Mouse (Mus musculus) cerebellum, adult 9-10 months (tissue): ENCODE measurements around the gene Slc44a5.
"Not testable (repeated sequence)": the region's sequence is repeated elsewhere in the genome, so short reads cannot be mapped to it uniquely, and the experiment has no call there.

ENCODE experiments used
- DNase-seq: peaks from one replicate; pipeline ENCODE4 v3.0.0; 2022

The Slc44a5 gene

DNA sequence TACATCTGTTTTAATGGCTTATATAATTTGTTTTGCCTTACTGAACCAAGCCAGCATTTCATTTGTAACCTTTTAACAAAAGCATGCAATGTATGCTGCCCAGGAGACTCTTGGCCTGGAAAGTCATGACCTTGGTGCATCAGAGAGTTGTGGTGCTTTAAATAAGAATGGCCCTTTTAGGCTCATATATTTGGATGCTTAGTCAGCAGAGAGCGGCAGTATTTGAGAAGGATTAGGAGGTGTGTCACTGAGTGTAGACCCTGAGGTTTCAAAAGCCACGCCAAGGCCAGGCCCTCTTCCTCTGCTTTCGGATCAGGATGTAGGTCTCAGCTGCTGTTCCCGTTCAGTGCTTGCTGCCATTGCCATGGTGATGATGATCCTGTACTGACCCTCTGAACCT, 3.8 kb upstream of the Slc44a5 start:
- DNase-seq = no peak

DNA sequence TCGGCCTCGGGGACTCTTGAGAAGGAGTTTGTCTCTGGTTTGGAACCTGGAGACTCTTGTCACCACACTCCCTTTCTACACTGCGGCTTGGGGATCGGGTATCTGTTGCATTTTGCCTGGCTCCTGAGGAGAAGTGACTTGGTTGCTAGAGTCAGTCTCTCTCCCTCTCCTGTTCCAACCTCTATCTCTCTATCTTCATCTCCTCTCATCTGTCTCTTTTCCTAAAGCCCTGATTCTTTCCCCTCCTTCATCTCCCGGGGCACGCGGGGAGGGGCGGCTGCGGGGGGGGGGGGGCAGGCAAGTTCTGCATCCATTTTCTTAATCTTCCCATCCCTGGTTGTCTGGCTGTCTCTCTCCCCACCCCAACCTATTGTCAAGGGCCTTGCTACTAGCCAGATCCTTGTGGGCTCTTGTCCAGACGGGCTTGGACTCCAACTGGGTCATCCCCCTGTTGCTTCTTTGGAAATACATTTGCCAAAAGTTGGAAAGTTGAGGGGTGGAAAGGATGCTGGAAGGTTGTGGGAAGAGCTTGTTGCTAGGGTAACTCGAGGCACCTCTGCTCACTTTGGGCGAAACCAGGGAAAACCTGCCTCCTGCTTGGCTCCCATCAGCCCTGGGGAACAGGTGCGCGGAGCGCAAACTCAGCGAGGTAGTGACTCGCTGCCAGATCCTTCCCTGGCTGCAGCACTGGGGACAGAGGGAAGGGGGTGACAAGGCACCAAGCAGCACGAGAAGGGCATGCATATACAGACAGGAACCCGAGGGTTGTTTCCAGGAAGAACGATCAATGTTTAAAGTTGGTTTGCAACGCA, 919 bp downstream of the Slc44a5 start:
- DNase-seq = peak; percentile 49

DNA sequence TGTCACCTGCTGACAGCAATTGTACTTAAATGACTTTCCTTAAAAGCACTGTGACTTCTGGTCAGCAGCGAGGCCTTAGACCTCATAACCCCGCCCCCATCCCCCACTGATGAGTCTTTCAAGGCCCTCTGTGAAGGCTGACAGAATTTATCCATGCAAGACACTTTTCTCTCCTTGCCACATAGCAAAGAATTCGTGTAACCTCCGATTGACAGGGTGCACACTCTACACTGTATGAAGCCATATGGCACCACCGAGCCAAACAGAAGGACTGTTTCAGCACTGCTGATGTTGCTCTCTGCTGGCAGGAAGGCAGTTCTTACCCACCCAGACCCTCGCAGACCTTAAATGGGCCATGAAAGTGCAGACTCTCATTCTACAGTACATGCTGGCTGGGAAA, 1.8 kb downstream of the Slc44a5 start:
- DNase-seq = no peak

DNA sequence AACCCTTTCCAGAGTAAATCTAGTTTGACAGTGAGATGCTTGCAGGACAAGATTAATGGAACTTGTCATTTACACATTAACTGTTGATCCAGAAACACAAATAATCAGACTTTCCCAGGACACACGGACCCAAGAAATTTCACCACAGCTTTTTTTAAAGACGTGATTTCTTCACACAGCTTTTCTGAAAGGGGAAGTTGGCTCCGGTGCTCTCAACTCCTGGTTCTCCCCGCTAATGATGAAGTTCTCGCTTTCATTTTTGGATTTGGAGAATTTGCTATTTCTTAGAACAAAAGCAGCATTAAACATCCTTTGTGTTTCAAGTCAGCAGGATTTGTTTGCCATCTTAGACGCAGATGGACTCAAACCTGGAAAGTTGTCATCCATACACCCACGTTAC, 2.6 kb downstream of the Slc44a5 start:
- DNase-seq = no peak

DNA sequence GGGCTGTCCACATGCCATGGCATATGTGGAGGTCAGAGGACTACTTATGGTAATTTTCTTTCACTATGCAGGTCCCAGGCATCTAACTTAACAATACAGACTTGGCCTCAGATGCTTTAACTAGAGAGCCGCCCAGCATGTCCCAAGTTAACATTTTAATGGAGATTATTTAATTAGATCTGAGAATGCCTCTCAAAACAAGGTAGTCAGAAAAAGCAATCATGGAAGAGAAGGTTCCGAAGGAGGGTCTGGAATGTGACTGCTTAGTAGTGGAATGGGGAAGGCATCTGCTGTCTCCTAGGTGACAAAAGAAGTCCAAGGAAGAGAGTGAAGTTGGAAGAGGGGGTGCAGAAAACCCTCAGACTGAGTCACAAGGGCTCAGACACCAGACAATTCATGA, 7.4 kb downstream of the Slc44a5 start:
- DNase-seq = no peak

DNA sequence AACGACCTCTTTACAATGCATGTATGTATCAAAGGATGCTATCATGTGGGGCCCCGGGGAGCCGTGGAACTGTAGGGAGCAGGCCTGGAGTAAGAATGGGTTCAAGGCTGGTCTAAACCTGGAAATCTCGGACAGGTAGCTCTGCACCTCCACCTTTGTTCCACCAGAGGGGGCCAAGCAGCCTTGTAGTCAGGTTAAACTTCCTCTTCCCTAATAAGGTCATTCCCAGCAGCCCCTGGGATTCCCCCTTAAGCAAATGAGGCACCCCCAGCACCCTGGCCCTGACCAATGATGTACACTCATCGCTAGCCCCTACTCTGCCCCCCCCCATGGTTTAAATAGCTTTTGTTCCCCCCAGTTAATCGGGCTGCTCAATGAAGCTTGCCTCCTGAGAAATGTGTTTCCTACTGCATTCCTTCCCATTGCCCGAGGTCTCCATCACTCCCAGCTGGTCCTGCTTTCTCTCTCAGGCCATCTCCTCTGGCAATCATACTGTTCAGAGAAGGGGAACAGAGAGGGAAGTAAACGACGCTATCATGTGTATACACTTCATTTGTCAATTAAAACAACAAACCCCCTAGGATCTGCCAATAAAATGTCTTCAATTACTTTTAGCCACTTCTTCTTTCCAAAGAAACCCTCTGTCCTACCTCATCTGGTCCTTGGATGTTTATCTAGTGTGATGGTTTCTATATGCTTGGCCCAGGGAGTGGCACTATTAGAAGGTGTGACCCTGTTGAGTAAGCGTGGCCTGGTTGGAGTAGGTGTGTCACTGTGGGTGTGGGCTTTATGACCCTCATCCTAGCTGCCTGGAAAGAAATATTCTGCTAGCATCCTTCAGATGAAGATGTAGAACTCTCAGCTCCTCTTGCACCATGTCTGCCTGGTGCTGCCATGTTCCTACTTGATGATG, 11.4 kb downstream of the Slc44a5 start:
- peak; percentile 34 for DNase-seq

DNA sequence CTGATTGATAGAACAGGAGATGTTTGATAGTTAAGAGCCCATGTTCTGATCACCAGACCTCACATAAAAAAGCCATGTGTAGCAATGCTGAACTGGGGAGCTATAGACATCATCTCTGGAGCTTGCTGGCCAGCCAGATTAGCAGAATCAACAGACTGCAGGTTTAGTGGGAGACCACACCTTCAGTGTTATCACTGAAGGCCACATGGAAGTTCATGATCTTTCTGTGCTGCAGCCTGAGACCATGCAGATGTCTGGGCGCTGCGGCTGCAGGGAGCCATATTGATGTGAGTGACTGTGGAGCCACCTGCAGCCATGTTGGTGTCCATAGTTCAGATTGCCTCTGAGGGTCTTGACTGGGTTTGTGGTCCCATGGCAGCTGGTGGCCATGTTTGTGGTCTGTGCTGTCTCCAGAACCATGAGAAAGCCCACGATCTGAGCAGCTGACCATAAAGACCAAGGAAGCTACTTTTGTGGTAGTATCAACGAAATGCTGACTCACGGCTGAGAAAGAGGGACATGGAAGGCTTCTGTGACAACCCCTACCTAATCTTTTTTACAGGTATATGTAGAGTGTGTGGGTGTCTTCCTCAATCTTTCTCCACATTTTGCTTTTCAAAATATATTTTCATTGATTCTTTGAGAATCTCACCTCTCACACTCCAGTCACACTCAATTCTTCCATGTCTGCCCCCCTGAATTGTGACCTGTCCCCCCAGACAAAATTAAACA, 26.7 kb downstream of the Slc44a5 start:
- DNase-seq = no peak

DNA sequence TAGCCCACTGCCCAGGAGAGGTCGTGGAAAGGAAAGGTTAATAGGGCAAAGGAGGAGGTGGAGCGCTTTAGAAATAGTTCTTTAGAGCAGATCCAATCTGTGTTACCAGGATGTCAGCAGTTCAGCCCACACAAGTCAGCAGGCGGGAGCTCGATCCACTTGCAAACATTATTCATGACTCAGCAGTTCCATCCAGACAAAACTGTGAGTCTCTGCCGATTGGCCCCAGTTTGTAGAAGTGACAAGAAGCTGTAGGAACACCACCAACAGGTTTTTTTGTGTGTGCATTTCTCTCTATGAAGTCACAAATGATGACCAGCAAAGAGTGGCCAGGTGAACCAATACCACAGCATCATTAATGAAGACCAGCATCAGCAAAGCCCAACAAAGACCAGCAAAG, 28.1 kb downstream of the Slc44a5 start:
- no peak for DNase-seq

DNA sequence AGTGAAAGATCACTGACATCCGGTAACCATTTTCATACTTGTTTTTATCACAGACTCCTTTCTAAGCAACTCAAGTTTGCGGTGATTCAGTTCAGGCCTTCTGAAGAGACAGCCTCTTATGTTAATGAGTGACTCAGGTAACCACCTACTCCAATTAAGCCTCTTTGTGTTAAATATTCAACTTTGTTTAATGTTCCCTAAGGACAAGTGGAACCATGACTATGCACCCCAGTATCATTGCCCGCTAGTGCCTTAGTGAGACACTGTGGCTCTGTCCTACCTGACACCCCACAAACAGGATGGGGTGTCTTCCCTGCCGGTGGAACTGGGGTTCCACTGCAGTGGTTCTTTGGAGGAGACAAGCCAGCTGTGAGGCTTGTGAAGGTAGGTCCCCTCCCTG, 73.6 kb downstream of the Slc44a5 start:
- no peak for DNase-seq

DNA sequence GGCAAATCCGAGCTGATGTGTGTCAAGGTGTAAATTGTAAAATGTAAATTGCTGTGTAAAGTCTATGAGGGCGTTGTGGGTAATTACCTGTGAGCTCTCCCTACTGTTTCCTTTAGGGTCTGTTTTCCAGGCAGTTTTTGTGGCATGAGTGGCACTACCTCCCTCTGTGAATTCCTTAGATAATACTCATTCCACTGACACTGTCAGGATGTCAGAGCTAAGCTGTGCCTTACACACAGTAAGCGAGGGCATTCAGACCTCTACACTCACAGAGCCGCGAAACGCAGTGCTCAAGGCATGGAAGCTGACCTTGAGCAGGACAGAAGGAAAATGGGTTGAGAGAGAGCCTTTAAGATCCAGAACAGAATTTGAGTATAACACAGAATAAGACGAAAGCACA, 80.1 kb downstream of the Slc44a5 start:
- no peak for DNase-seq

DNA sequence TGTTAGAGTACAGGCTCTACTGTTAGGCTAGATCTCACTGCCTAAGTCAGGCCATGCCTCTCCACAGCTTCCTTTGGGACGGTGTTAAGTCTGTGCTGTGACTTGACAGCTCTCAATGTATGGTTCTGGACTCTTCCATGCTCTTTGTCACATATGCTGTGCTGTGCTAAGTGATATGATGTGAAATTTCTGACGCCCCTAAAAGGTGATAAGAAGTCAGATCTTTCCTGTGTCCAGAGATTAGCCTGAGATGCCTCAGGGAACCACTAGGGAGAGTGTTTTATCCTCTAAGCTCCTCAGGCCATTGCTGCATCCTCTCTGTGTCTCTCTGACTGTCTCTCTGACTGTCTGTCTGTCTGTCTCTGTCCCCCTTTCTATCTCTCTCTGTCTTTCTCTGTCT, 84.2 kb downstream of the Slc44a5 start:
- no peak for DNase-seq

DNA sequence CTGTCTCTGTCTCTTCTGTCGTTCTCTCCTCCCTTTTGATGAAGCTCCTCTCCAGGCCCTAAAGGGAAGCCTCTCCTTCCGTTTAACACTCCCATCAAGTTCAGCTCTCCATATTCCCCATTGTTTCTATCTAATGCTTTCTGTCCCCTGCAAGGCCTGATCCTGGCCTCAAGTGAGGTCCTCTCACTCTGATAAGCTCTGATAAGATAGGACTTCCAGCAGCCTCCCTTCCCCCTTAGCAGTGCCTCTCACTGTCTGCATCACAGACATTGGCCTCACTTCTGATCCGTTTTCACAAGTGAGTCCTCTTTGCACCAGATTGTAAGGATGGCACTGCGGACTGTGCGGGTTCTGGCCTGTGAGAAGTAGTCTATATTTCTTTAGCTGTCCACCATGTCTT, 85.0 kb downstream of the Slc44a5 start:
- DNase-seq = no peak

DNA sequence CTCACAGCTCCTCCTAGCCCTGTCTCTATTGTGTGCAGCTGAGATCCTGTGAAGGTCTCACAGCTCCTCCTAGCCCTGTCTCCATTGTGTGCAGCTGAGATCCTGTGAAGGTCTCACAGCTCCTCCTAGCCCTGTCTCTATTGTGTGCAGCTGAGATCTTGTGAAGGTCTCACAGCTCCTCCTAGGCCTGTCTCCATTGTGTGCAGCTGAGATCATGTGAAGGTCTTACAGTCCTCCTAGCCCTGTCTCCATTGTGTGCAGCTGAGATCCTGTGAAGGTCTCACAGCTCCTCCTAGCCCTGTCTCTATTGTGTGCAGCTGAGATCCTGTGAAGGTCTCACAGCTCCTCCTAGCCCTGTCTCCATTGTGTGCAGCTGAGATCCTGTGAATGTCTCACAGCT, 98.8 kb downstream of the Slc44a5 start:
- DNase-seq = not testable (repeated sequence)

DNA sequence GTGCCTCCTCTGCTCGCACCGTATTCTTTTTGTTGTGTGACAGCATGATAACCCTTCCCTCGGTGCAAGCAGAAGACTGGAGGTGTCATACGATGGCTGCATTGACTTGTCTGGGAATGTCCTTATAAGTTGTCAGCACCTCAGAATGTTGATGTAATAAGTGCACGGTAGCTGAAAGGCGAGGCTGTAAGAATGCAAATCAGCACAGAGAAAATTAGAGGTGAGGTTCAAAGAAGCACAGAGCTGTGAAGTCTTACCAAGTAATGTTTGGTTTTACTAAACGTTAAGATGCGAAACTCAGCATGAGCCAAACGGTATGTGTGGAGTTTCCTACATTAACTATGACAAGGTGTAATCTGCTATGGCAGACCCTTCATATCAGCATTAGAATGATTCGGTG, 102.5 kb downstream of the Slc44a5 start:
- DNase-seq = no peak

DNA sequence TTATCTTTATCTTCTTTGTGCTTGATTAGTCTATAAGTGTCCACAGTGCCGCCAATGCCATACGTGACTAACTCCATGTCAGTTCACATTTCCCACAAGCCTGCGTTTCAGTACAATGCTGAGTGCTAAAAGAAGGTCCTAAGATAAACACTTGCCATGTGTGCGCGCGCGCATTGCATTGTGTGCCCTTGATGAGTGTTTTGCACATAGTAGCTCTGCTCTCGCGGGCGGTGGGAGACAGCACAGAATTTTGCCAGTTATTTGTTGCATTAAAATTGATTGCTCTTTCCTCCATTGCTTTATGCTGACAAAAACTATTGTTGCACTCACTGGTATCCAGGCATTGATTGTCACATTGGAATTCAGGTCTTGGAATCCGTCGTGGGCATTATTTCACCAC, 108.5 kb downstream of the Slc44a5 start:
- DNase-seq = no peak

DNA sequence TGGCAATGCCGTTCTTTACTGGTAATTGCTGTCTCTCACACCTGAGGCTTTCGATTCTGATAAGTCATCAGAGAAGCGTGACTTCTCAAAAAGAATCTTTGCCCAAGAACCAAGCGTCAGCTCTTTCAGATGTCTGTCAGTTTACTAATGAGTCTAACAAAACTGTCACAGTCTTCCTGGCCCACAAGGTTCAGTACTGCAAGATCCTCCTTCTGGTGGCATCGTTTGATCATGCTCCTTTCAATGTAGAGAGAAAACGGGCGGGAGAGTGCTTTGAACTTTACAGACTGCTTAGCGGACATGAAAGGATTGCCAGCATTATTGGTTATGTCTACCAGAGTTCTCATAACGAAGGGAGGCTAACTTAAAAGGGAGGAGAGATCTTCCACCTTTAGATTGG, 109.0 kb downstream of the Slc44a5 start:
- no peak for DNase-seq

DNA sequence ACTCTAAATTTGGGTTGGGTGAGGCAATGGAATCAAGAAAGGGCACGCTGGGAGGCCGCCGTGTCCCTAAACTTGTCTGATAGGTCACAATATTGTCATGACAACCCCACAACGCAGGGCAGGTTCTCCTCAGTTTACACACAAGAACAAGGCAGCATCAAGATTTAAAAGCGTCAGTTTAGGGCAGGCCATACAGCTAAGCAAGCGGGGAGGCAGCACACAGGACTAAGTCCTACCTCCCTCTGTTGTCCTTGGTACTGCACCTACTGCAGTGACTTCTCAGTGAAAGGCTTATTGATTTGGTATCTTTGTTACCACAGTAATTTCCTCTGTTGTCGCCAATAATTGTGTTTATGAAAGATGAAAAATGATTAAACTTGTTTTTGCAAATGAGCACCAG, 109.7 kb downstream of the Slc44a5 start:
- no peak for DNase-seq

DNA sequence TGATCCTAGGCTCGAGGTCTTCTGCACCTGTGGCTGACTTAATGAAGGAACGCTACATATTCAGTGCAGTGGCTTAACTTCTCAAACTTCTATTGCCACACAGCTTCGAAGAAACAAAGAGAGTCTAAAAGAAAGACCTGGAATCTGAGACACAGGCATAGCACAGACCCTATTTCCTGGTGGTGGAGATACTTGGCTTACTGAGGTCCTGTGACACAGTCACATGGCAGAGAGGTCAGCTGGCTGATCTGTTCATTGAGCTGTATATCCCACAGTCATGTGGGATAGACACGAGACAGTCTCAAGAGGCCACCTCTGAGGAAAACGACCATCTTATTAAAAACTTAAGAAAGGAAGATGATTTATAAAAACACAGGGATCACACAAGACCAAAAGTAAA, 116.8 kb downstream of the Slc44a5 start:
- no peak for DNase-seq

DNA sequence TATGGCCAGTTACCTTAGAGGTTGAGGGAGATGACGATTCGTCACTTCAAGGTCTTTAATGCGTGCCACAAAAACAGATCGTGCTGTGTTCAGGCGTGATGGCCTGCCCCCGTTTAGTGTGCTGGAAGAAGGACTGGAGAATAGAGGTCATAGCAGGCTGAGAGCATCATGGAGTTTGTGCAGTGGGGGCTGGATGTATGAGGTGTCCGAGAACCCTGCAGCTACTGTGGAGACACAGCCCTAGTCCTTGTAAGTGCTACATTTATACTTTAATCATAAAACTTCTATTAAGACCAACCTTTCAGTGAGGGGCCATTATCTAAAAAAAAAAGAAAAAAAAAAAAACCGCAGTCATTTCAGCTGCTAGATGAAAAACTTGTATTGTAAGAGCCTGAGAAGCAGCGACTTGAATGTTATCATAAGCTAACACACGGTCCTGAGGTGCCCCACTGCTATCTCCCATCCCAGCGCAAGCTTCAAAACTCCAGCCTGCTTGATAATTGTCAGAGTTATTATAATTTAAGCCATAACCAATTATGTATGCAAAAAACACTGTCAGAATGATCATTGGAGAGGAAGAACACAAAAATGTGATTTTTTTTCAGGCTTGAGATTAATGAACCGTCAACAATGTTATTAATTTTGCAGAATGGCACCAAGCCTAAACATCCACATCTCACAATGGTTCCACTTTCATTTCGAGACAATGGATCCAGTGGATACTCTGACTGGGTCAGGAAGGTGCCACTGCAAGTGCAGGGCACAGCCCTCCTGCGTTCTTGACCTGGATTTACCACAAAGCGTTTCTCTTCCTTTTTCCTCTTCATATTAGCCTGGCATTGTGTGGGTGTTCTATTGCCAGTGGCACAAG, 118.5 kb downstream of the Slc44a5 start:
- DNase-seq = no peak

DNA sequence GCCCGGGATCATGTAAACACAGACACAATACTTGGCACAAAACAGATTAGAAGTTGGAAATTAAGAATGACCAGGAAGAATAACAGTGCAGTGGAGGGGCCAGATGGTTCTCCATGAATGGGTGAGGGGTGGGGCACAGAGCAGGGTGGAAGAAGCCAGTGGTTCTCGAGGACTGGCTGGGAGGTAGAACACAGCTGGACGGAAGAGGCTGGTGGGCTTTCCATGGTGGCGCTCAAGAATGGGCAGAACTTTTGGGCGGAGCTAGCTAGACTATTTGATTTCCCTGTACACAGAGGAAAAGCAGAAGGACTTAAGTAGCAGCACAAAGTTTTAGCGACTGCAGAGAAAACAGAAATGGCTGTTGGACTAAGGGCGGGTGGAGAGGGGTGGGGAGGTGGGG, 119.2 kb downstream of the Slc44a5 start:
- no peak for DNase-seq

DNA sequence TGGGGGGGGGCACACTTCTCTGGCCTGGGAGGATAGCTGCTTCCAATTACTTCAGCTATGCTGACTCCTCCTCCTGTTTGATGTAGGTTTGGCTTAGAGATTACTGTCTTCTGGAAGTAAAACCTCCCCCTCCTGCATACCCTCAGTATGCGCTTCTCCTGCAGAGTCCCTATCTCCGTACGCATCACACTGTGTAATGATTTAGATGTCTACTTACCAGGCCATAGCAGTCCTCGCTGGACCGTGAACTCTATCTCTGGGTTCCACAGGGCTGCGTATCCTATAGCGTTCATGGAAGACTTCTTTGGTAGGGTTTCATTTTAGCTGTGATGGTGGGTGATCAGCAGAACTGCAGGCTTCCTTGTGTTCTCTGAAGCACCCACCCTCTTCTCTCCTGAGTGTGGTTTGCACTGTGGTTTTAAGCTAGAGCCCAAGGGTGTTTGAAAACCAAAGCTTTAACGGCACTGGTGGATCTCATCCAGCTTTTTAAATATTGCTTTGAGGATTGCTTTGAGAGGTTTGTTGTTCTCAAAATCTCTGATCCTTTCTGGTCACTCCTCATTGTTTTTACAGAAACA, 120.6 kb downstream of the Slc44a5 start:
- no peak for DNase-seq

DNA sequence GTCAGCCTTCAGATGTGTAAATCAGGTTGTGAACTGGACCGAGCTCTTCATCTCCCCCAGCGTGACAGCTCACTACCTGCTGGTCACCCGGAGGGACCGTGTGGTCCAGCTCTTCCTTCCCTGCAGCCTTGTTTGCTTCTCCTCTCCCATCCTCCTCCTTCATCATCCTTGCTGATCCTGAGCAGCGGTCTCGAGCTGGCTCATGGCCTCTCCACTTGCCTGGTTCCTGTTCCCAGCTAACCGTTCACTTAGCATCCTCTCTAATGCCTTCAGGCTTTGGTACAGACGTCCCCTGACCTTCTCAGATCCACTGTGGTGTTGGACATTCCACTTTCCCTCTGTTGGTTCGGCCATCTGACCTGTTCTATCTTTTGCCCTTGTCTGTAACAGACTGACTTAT, 128.4 kb downstream of the Slc44a5 start:
- DNase-seq = no peak
